Mouse (Mus musculus) liver, adult 2 months (tissue): ENCODE measurements around the gene Drg1.

Source experiments
- CTCF ChIP-seq: fragments of 200-500 bp; IDR thresholded peaks from 2 replicates; pipeline ENCODE4 v1.5.1; 2011; ENCODE audit warnings: low read depth, low read length, control low read depth
- POLR2A ChIP-seq: fragments of 200-500 bp; IDR thresholded peaks from 2 replicates; pipeline ENCODE4 v1.6.1; 2011; ENCODE audit warnings: low read length, control low read depth; ENCODE audit not compliant: insufficient read depth; ENCODE audit errors: extremely low read depth

DNA sequence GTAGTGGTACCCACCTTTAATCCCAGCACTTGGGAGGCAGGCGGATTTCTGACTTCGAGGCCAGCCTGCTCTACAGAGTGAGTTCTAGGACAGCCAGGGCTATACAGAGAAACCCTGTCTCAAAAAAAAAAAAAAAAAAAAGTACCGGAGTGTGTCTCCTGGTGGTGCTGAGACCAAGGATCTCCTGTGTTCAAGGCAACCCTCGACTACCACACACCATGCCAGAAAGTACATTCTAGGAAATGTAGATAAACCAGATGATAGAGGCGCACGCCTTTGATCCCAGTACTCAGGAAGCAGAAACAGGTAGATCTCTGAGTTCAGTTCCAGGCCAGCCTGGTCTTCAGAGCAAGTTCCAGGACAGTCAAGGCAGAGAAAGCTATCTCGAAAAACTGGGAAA is 918 bp upstream of the Drg1 start:
- TF ChIP-seq CTCF, result no peak
- TF ChIP-seq POLR2A, result no peak
